ENCODE assay signal across 11 mouse cellular contexts in the genomic region with DNA sequence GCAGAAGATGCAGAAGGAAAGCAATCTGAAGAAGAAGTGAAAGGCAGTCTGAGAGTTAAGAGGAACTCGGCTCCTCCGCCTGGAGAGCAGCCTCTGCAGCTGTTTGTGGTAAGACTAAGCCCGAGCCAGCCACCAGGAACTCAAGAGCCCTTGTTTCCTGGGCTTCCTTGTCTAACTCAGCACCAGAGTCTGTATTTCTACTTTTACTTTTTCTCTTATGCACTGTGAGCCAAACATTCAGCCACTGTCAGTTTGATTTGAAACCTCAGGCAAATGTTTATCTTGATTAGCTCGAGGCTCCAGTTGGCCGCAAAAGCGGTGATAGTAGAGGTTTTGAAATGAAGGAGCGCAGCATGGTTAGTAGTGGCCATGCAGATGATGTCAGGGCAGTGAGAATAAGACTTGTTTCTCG.
DNase-seq lines count a peak whose midpoint lies in the region; ATAC-seq and TF ChIP-seq lines count a peak whose summit lies in the region.
"Had no signal": no experiment of that assay in that cellular context is flagged by ENCODE, and none has a peak within 500 bp of the region (broad histone marks: within the 10 kb centered on the region; RNA-seq: fewer than 3 reads in every experiment).

No protein-coding gene starts in this region.

- TF ChIP-seq POLR2A in kidney, adult 2 months (IDR thresholded peaks at IDR 0.05; ENCODE audit: low read depth, low read length): no peak

- WGBS in kidney, adult 2 months: 85% methylated on average over 8 of the region's 8 CpGs
- WGBS in liver, embryonic 14.5 days (ENCODE audit: insufficient replicate concordance): 17% methylated on average over 8 of the region's 8 CpGs
- WGBS in hindbrain, embryonic 12.5 days: 91% methylated on average over 8 of the region's 8 CpGs

- no peak overlapping the region for H3K4me3 ChIP-seq in kidney, adult 2 months (ENCODE audit: insufficient read depth, low read depth, low read length)
- H3K4me3 ChIP-seq in G1E (ENCODE audit: low read depth, low read length): no peak overlapping the region; the same call in 1 of the 2 replicates
- H3K4me3 ChIP-seq in liver, embryonic 14.5 days (ENCODE audit: insufficient read depth in 1 of 2, low read depth in 2 of 2, low read length in 2 of 2): no peak overlapping the region
- H3K4me3 ChIP-seq in hindbrain, embryonic 12.5 days: no peak overlapping the region
- H3K4me3 ChIP-seq: forebrain, embryonic 13.5 days; hindbrain, embryonic 10.5 days had no signal

- H3K9ac ChIP-seq in liver, embryonic 14.5 days (replicated peaks): no peak overlapping the region
- no peak overlapping the region for H3K9ac ChIP-seq in hindbrain, embryonic 12.5 days
- H3K9ac ChIP-seq: forebrain, embryonic 13.5 days had no signal

- no peaks in the 10 kb centered on the region for H3K4me1 ChIP-seq in kidney, adult 2 months (ENCODE audit: control insufficient read depth, insufficient read depth, low read length)
- H3K4me1 ChIP-seq in G1E (ENCODE audit: insufficient read depth, low read depth, low read length): peaks cover 26% of the 10 kb centered on the region
- H3K4me1 ChIP-seq in liver, embryonic 14.5 days (replicated peaks; ENCODE audit: control insufficient read depth in 2 of 2, insufficient read depth in 2 of 2, low read length in 1 of 2): peaks cover 0 to 4% of the 10 kb centered on the region in 2 experiments; a peak in 2 of 4 replicates
- H3K4me1 ChIP-seq in hindbrain, embryonic 12.5 days: no peaks in the 10 kb centered on the region
- H3K4me1 ChIP-seq: forebrain, embryonic 13.5 days; hindbrain, embryonic 10.5 days had no signal

- H3K27me3 ChIP-seq in kidney, adult 2 months (replicated peaks; ENCODE audit: control insufficient read depth, insufficient read depth, low read length): no peaks in the 10 kb centered on the region
- H3K27me3 ChIP-seq in G1E (ENCODE audit: insufficient read depth, low read length): no peaks in the 10 kb centered on the region
- H3K27me3 ChIP-seq in liver, embryonic 14.5 days (ENCODE audit: control insufficient read depth, insufficient read depth, low read length): no peaks in the 10 kb centered on the region
- H3K27me3 ChIP-seq in hindbrain, embryonic 12.5 days: no peaks in the 10 kb centered on the region
- H3K27me3 ChIP-seq: forebrain, embryonic 13.5 days had no signal

- no peak for TF ChIP-seq CTCF in kidney, adult 2 months (conservative IDR thresholded peaks at IDR 0.05; ENCODE audit: insufficient read depth, insufficient read length, low read depth, low read length)
- TF ChIP-seq CTCF in G1E (IDR thresholded peaks at IDR 0.05; ENCODE audit: low read depth, low read length): no peak
- TF ChIP-seq CTCF in liver, embryonic 14.5 days (IDR thresholded peaks at IDR 0.05; ENCODE audit: low read depth): no peak

- no peaks in the 10 kb centered on the region for H3K9me3 ChIP-seq in G1E (replicated peaks)
- H3K9me3 ChIP-seq in liver, embryonic 14.5 days (ENCODE audit: control insufficient read depth, low read length): no peaks in the 10 kb centered on the region
- no peaks in the 10 kb centered on the region for H3K9me3 ChIP-seq in hindbrain, embryonic 12.5 days (replicated peaks)
- H3K9me3 ChIP-seq: forebrain, embryonic 13.5 days; hindbrain, embryonic 10.5 days had no signal

- no peak overlapping the region for H3K4me2 ChIP-seq in liver, embryonic 14.5 days (ENCODE audit: low read depth)
- H3K4me2 ChIP-seq in hindbrain, embryonic 12.5 days (replicated peaks): no peak overlapping the region
- H3K4me2 ChIP-seq: forebrain, embryonic 13.5 days had no signal

- peak; percentile 85 for ATAC-seq in G1E (ENCODE audit: extremely low read depth, insufficient number of reproducible peaks, low FRiP score, poor library complexity, severe bottlenecking)
- ATAC-seq in liver, embryonic 14.5 days (ENCODE audit: insufficient read depth): no peak
- no peak for ATAC-seq in hindbrain, embryonic 12.5 days (ENCODE audit: low FRiP score)
- ATAC-seq: forebrain, embryonic 13.5 days had no signal

- no peak overlapping the region for H3K27ac ChIP-seq in kidney, adult 2 months (ENCODE audit: insufficient read depth, low read depth, low read length)
- no peak overlapping the region for H3K27ac ChIP-seq in liver, embryonic 14.5 days
- no peak overlapping the region for H3K27ac ChIP-seq in hindbrain, embryonic 12.5 days
- H3K27ac ChIP-seq: forebrain, embryonic 13.5 days; hindbrain, embryonic 10.5 days; stomach, postnatal 0 days had no signal

- no peak for TF ChIP-seq EP300 in liver, embryonic 14.5 days (IDR thresholded peaks at IDR 0.05; ENCODE audit: low read depth)

- peaks cover 4% of the 10 kb centered on the region for H3K36me3 ChIP-seq in kidney, adult 2 months (ENCODE audit: control insufficient read depth, insufficient read depth, low read length)
- peaks cover 33% of the 10 kb centered on the region for H3K36me3 ChIP-seq in G1E (replicated peaks)
- peaks cover 5% of the 10 kb centered on the region; the same call in 1 of the 2 replicates for H3K36me3 ChIP-seq in liver, embryonic 14.5 days (replicated peaks; ENCODE audit: control insufficient read depth, insufficient read depth, low read depth)
- H3K36me3 ChIP-seq in hindbrain, embryonic 12.5 days: peaks cover 44% of the 10 kb centered on the region

- peak; percentile 25 for DNase-seq in kidney, adult 2 months
- no peak for DNase-seq in kidney, adult 8-10 months
- DNase-seq in G1E (ENCODE audit: low spot score): peak; percentile 11
- peak in 2 of 3 experiments; percentile 14 to 28 for DNase-seq in liver, embryonic 14.5 days (ENCODE audit: low read depth in 3 of 3, low spot score in 3 of 3)
- peak; percentile 37 for DNase-seq in skeletal muscle tissue, adult 2 months (ENCODE audit: low read depth, low spot score)
- no peak for DNase-seq in right cerebral cortex, adult 2 months (ENCODE audit: low spot score in 2 of 2)
- DNase-seq in adrenal gland, adult (ENCODE audit: inconsistent age in 2 of 2, low spot score in 1 of 2): no peak

Comparison
In these comparisons a context has a peak if more than half of its experiments do, and no peak if none do; other contexts are left out.
1. DNase-seq: peak in kidney, adult 2 months (single experiment), G1E (single experiment), liver, embryonic 14.5 days (2 of 3) and skeletal muscle tissue, adult 2 months (single experiment); none in kidney, adult 8-10 months (0 of 2), right cerebral cortex, adult 2 months (0 of 2) and adrenal gland, adult (0 of 2).